Mouse (Mus musculus) limb, embryonic 12.5 days (tissue): ENCODE data around the gene Slc39a3. TPM values are rescaled to one million over a fixed set of nuclear protein-coding genes. Genes with fewer than 3 reads are reported as not detected.
A peak's percentile ranks its signal among the peaks of the same experiment; 100 is the strongest.

Source experiments
- ATAC-seq: fragments of 200-750 bp; cut with Nextera tagmentation; 2 replicates; pipeline ENCODE4 v1.8.0; 2017; ENCODE audit warnings: low read depth, moderate TSS enrichment; ENCODE audit not compliant: insufficient number of reproducible peaks, insufficient read depth, low FRiP score, low TSS enrichment
- H3K27ac ChIP-seq: fragments of 300-500 bp; sonication (generic); 2 replicates; pipeline ENCODE4 v1.5.1; 2016; ENCODE audit warnings: mild to moderate bottlenecking, moderate library complexity
- H3K27me3 ChIP-seq: fragments of 300-500 bp; sonication (generic); 2 replicates; pipeline ENCODE4 v1.6.1; 2016; ENCODE audit warnings: mild to moderate bottlenecking, moderate library complexity
- H3K36me3 ChIP-seq: fragments of 300-500 bp; sonication (generic); 2 replicates; pipeline ENCODE4 v1.6.1; 2016; ENCODE audit warnings: mild to moderate bottlenecking, moderate library complexity
- H3K4me1 ChIP-seq: fragments of 300-500 bp; sonication (generic); replicated peaks from 2 replicates; pipeline ENCODE4 v1.6.1; 2016
- H3K4me2 ChIP-seq: fragments of 300-500 bp; sonication (generic); 2 replicates; pipeline ENCODE4 v1.6.1; 2016; ENCODE audit warnings: mild to moderate bottlenecking, moderate library complexity
- H3K4me3 ChIP-seq: fragments of 300-500 bp; sonication (generic); replicated peaks from 2 replicates; pipeline ENCODE4 v1.5.1; 2016; ENCODE audit warnings: mild to moderate bottlenecking
- H3K9ac ChIP-seq: fragments of 300-500 bp; sonication (generic); replicated peaks from 2 replicates; pipeline ENCODE4 v1.6.1; 2016; ENCODE audit warnings: mild to moderate bottlenecking, moderate library complexity
- H3K9me3 ChIP-seq: fragments of 300-500 bp; sonication (generic); 2 replicates; pipeline ENCODE4 v1.6.1; 2016; ENCODE audit warnings: mild to moderate bottlenecking, moderate library complexity
- WGBS: fragments of 180-500 bp; shearing (Covaris S2); methylation state at CpG from one replicate; pipeline ENCODE4 v1.1.7; 2016; 5-methylcytosine and 5-hydroxymethylcytosine counted together
- polyA plus RNA-seq: library from polyadenylated mRNA; unstranded; fragments of >200 nt; fragmentation: Nextera tagmentation; extraction: Ambion mirVana; gene quantifications from 2 replicates; pipeline ENCODE4 v1.2.1, GENCODE M21; 2016

Slc39a3 gene
- polyA plus RNA-seq, 1 experiment from 2014 or later = 17.6 TPM

DNA sequence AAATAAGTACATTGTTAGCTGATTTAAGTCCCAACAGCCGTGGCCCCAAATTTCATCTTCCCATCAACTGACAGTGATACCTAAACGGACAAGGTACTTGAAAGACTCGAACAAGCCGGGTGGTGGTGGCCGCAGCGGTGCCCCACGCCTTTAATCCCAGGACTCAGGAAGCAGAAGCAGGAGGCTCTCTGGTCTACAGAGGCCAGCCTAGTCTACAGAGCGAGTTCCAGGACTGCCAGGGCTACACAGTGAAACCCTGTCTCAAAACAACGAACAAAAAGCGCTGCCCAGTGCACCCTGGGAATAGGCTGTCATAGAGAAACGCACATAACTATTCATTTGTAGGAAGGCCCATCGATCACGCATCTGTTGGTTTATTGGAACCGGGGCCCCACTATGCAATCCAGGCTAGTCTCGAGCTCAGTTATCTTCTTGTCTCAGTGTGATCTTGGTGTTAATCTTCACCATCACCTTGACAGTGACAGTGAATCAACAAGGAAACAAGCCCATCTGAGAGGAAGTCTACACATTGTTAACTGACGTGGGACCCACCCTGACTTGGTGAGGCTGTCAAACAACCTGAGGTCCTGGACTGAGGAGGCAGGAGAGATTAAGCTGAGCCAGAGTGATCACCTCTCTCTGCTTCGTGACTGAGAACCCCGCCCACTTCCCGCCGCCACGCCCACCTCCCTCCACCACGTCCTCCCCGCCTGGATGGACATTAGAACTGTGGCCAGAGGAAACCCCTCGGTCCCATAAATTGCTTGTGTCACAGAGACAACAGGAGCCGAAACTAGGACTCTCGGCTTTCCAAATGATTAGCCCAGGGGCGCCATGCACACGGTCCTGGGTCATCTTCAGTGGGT, 36.8 kb downstream of the Slc39a3 start:
- H3K4me2 ChIP-seq = no peak overlapping the region
- no peaks in the 10 kb centered on the region for H3K9me3 ChIP-seq
- 0 out of 2 replicates have a peak, but pooled peaks cover 4% of the 10 kb centered on the region for H3K4me1 ChIP-seq
- no peak overlapping the region for H3K9ac ChIP-seq
- peaks cover 42% of the 10 kb centered on the region for H3K27me3 ChIP-seq
- no peak overlapping the region for H3K27ac ChIP-seq
- ATAC-seq = no peak
- 50% methylated on average over 28 of the region's 28 CpGs for WGBS
- no peak overlapping the region for H3K4me3 ChIP-seq
- no peaks in the 10 kb centered on the region for H3K36me3 ChIP-seq

- no peak overlapping the region for H3K9ac ChIP-seq
- H3K36me3 ChIP-seq = no peaks in the 10 kb centered on the region
- H3K27ac ChIP-seq = no peak overlapping the region
- no peaks in the 10 kb centered on the region for H3K9me3 ChIP-seq
- peaks cover 46% of the 10 kb centered on the region for H3K27me3 ChIP-seq
- H3K4me2 ChIP-seq = peak overlapping the region; percentile 20
- 33% methylated on average over 37 of the region's 37 CpGs for WGBS
- peak; percentile 54 for ATAC-seq
- H3K4me3 ChIP-seq = 0 out of 2 replicates have a peak overlapping the region, but pooled peaks have one; percentile 6
- 0 out of 2 replicates have a peak, but pooled peaks cover 4% of the 10 kb centered on the region for H3K4me1 ChIP-seq
Observed at GRCm38 (mm10) chr10:80999362-81000196, 37.6 kb downstream of the Slc39a3 start.

DNA sequence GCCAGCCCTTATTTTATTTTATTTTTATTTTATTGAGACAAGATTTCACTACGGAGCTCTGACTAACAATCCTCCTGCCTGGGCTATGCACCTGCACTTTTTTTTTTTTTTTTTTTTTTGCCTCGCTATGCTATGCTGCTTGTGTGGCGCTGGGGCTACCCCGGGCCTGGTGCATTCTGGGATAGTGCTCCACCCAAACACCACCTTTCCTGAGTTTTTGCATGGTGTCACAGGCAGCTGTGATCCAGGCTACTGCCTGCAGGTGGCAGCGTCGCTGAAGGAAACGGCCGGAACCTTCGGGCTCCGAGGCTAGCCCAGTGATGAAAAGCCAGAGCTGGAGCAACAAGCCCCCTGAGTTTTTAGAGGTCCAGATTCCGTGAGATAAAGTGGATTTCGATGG, 38.4 kb downstream of the Slc39a3 start:
- H3K4me1 ChIP-seq = 0 out of 2 replicates have a peak, but pooled peaks cover 4% of the 10 kb centered on the region
- H3K9ac ChIP-seq = no peak overlapping the region
- H3K4me2 ChIP-seq = no peak overlapping the region
- no peaks in the 10 kb centered on the region for H3K9me3 ChIP-seq
- H3K27ac ChIP-seq = no peak overlapping the region
- WGBS = 15% methylated on average over 12 of the region's 12 CpGs
- no peak for ATAC-seq
- no peaks in the 10 kb centered on the region for H3K36me3 ChIP-seq
- peaks cover 49% of the 10 kb centered on the region for H3K27me3 ChIP-seq
- no peak overlapping the region for H3K4me3 ChIP-seq

DNA sequence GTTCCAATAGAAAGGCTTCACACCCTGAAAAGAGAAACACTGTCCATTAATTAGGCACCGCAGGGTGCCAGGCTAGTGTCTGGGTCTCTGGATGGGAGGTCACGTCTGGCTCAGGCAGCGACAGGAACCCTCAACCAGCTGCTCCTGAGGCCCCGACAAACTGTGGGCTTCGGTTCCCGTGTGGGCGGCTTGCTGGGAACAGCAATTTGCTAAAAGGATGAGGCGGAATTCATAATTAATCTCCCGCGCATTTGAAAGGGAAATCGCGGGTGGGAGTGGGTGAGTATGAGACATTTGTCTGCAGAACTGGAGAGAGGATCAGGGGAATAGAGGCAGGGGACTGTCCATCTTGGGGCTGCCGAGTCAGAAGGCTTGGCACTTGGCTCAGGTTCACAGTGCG, 39.2 kb downstream of the Slc39a3 start:
- WGBS = 46% methylated on average over 14 of the region's 14 CpGs
- H3K9me3 ChIP-seq = no peaks in the 10 kb centered on the region
- peaks cover 54% of the 10 kb centered on the region for H3K27me3 ChIP-seq
- H3K4me1 ChIP-seq = 0 out of 2 replicates have a peak, but pooled peaks cover 4% of the 10 kb centered on the region
- ATAC-seq = no peak
- H3K9ac ChIP-seq = no peak overlapping the region
- no peak overlapping the region for H3K27ac ChIP-seq
- H3K36me3 ChIP-seq = no peaks in the 10 kb centered on the region
- H3K4me2 ChIP-seq = no peak overlapping the region
- H3K4me3 ChIP-seq = no peak overlapping the region

DNA sequence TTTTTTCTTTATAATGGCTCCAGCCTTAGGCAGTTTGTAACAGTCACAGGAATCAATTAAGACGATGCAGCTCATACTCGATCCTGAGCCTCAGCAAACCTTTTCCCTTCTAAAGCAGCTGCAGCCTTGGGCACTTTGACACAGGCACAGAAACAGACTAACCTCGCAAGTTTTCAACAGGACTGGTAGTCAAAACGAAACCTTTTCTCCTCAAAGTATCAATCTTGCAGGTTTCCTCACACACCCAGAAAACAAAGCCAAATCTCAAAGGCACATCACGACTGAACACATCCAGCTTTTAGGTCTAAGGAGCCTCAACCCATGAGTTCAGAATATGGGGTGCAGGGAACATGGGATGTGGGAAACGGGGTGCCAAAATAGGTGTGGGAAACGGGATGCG, 39.9 kb downstream of the Slc39a3 start:
- Histone ChIP-seq H3K9me3 (no peaks in the 10 kb centered on the region), H3K36me3 (no peaks in the 10 kb centered on the region), H3K4me1 (0 out of 2 replicates have a peak, but pooled peaks cover 4% of the 10 kb centered on the region), H3K9ac (no peak overlapping the region), H3K27me3 (peaks cover 59% of the 10 kb centered on the region), H3K27ac (no peak overlapping the region), H3K4me3 (no peak overlapping the region), H3K4me2 (no peak overlapping the region)
- 80% methylated on average over 8 of the region's 8 CpGs for WGBS
- no peak for ATAC-seq

GRCm38 (mm10) chr10:80996501-80996900, 40.7 kb downstream of the Slc39a3 start:
- Histone ChIP-seq H3K9me3 (no peaks in the 10 kb centered on the region), H3K27ac (no peak overlapping the region), H3K4me1 (0 out of 2 replicates have a peak, but pooled peaks cover 4% of the 10 kb centered on the region), H3K9ac (no peak overlapping the region), H3K36me3 (no peaks in the 10 kb centered on the region), H3K27me3 (peaks cover 63% of the 10 kb centered on the region), H3K4me3 (no peak overlapping the region), H3K4me2 (no peak overlapping the region)
- ATAC-seq = no peak
- 91% methylated on average over 8 of the region's 8 CpGs for WGBS

- Histone ChIP-seq H3K9ac (no peak overlapping the region), H3K9me3 (no peaks in the 10 kb centered on the region), H3K4me3 (no peak overlapping the region), H3K27ac (no peak overlapping the region), H3K4me2 (peak overlapping the region; percentile 31; the same call in 1 of the 2 replicates), H3K27me3 (peaks cover 53% of the 10 kb centered on the region), H3K36me3 (no peaks in the 10 kb centered on the region), H3K4me1 (0 out of 2 replicates have a peak, but pooled peaks cover 4% of the 10 kb centered on the region)
- 10% methylated on average over 21 of the region's 21 CpGs for WGBS
- no peak for ATAC-seq
Observed at GRCm38 (mm10) chr10:80995091-80995632, 42.1 kb downstream of the Slc39a3 start.

DNA sequence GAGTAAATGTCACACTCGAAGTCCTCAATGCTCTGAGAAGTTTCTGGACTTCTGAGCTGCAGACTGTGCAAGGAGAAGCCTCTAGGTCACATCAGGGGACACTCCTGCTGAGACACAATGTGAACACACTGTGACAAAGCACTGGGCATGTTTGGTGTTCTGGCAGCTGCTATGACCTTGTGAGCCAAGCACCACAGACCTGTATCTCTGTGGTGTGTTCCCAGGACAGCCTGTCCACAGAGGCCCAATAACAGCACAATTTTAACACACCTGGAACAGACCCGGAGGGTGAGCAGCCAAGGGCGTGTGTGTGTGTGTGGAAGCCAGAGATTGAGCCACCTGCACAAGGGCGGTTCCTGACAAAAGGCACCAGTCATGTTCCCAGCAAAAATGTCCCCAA, 42.6 kb downstream of the Slc39a3 start:
- H3K4me2 ChIP-seq = no peak overlapping the region
- H3K4me3 ChIP-seq = no peak overlapping the region
- H3K36me3 ChIP-seq = no peaks in the 10 kb centered on the region
- H3K27me3 ChIP-seq = peaks cover 49% of the 10 kb centered on the region
- H3K4me1 ChIP-seq = 0 out of 2 replicates have a peak, but pooled peaks cover 1% of the 10 kb centered on the region
- no peak overlapping the region for H3K27ac ChIP-seq
- H3K9ac ChIP-seq = no peak overlapping the region
- H3K9me3 ChIP-seq = no peaks in the 10 kb centered on the region
- ATAC-seq = no peak
- 53% methylated on average over 4 of the region's 4 CpGs for WGBS

GRCm38 (mm10) chr10:80993276-80993675, 44.0 kb downstream of the Slc39a3 start:
- no peak overlapping the region for H3K9ac ChIP-seq
- no peaks in the 10 kb centered on the region for H3K36me3 ChIP-seq
- no peaks in the 10 kb centered on the region for H3K4me1 ChIP-seq
- H3K4me2 ChIP-seq = no peak overlapping the region
- no peak overlapping the region for H3K27ac ChIP-seq
- no peak for ATAC-seq
- no peak overlapping the region for H3K4me3 ChIP-seq
- WGBS = 73% methylated on average over 5 of the region's 5 CpGs
- H3K9me3 ChIP-seq = no peaks in the 10 kb centered on the region
- H3K27me3 ChIP-seq = peaks cover 48% of the 10 kb centered on the region

- Histone ChIP-seq H3K9ac (no peak overlapping the region), H3K27ac (no peak overlapping the region), H3K36me3 (no peaks in the 10 kb centered on the region), H3K4me3 (no peak overlapping the region), H3K9me3 (no peaks in the 10 kb centered on the region), H3K27me3 (peaks cover 46% of the 10 kb centered on the region), H3K4me2 (no peak overlapping the region), H3K4me1 (0 out of 2 replicates have a peak, but pooled peaks cover 2% of the 10 kb centered on the region)
- ATAC-seq = no peak
- WGBS = 84% methylated on average over 1 of the region's 1 CpGs
Observed at GRCm38 (mm10) chr10:80991945-80992344, 45.3 kb downstream of the Slc39a3 start.

GRCm38 (mm10) chr10:80991007-80991406, 46.2 kb downstream of the Slc39a3 start:
- WGBS = 20% methylated on average over 3 of the region's 3 CpGs
- no peak for ATAC-seq

More at GRCm38 (mm10) chr10:80991007-80991406, 46.2 kb downstream of the Slc39a3 start:
- H3K9me3 ChIP-seq = no peaks in the 10 kb centered on the region
- H3K27ac ChIP-seq = no peak overlapping the region
- 0 out of 2 replicates have a peak, but pooled peaks cover 2% of the 10 kb centered on the region for H3K4me1 ChIP-seq
- H3K27me3 ChIP-seq = peaks cover 52% of the 10 kb centered on the region
- H3K36me3 ChIP-seq = no peaks in the 10 kb centered on the region
- H3K9ac ChIP-seq = no peak overlapping the region
- H3K4me2 ChIP-seq = no peak overlapping the region
- no peak overlapping the region for H3K4me3 ChIP-seq
